ENCODE assay signal across 9 mouse cellular contexts in genomic region chr11:74468195-74468594, GRCm38 (mm10).
A peak's percentile ranks its signal among the peaks of the same experiment; 100 is the strongest.
DNase-seq lines count a peak whose midpoint lies in the region; ATAC-seq and TF ChIP-seq lines count a peak whose summit lies in the region.
"Had no signal": no experiment of that assay in that cellular context is flagged by ENCODE, and none has a peak within 500 bp of the region (broad histone marks: within the 10 kb centered on the region; RNA-seq: fewer than 3 reads in every experiment).

No protein-coding gene starts in this region.

- H3K36me3 ChIP-seq in heart, embryonic 13.5 days = no peaks in the 10 kb centered on the region
- no peaks in the 10 kb centered on the region for H3K36me3 ChIP-seq in embryonic facial prominence, embryonic 10.5 days (replicated peaks)
- no peaks in the 10 kb centered on the region for H3K36me3 ChIP-seq in hindbrain, embryonic 12.5 days
- no peaks in the 10 kb centered on the region for H3K36me3 ChIP-seq in myocyte (ENCODE audit: control insufficient read depth, insufficient read depth)

- H3K27me3 ChIP-seq in heart, embryonic 13.5 days (replicated peaks) = no peaks in the 10 kb centered on the region
- H3K27me3 ChIP-seq in embryonic facial prominence, embryonic 10.5 days (replicated peaks; ENCODE audit: low read depth, poor library complexity, severe bottlenecking) = no peaks in the 10 kb centered on the region
- no peaks in the 10 kb centered on the region for H3K27me3 ChIP-seq in hindbrain, embryonic 12.5 days
- H3K27me3 ChIP-seq in myocyte (ENCODE audit: control insufficient read depth, insufficient read depth, insufficient read length) = no peaks in the 10 kb centered on the region

- 0 out of 2 replicates have a peak overlapping the region, but pooled peaks have one; percentile 37 for H3K9ac ChIP-seq in heart, embryonic 13.5 days
- H3K9ac ChIP-seq in hindbrain, embryonic 12.5 days = no peak overlapping the region

- no peaks in the 10 kb centered on the region for H3K9me3 ChIP-seq in heart, embryonic 13.5 days
- no peaks in the 10 kb centered on the region for H3K9me3 ChIP-seq in embryonic facial prominence, embryonic 10.5 days
- H3K9me3 ChIP-seq in hindbrain, embryonic 12.5 days (replicated peaks) = no peaks in the 10 kb centered on the region

- H3K4me1 ChIP-seq in heart, embryonic 13.5 days = peaks cover 42% of the 10 kb centered on the region
- H3K4me1 ChIP-seq in embryonic facial prominence, embryonic 10.5 days = peaks cover 14% of the 10 kb centered on the region
- peaks cover 17% of the 10 kb centered on the region for H3K4me1 ChIP-seq in hindbrain, embryonic 12.5 days

- H3K4me2 ChIP-seq in heart, embryonic 13.5 days = peak overlapping the region; percentile 31
- no peak overlapping the region for H3K4me2 ChIP-seq in hindbrain, embryonic 12.5 days (replicated peaks)
- no peak overlapping the region for H3K4me2 ChIP-seq in myocyte (ENCODE audit: low read depth)

- no peak for DNase-seq in heart, adult 18-20 months
- peak; percentile 13 for DNase-seq in embryonic facial prominence, embryonic 10.5 days (ENCODE audit: low spot score)
- DNase-seq in T-cell, adult 2 months (ENCODE audit: low spot score) = no peak
- DNase-seq in cerebellum, postnatal 25 days = no peak
- no peak for DNase-seq in spleen, postnatal 10 days (ENCODE audit: low spot score in 2 of 2)
- DNase-seq: kidney, adult 11 months had no signal

- WGBS in heart, embryonic 13.5 days = 13% methylated on average over 6 of the region's 6 CpGs
- 49% methylated on average over 6 of the region's 6 CpGs for WGBS in embryonic facial prominence, embryonic 10.5 days
- 21% methylated on average over 6 of the region's 6 CpGs for WGBS in hindbrain, embryonic 12.5 days

- no peak overlapping the region for H3K4me3 ChIP-seq in heart, embryonic 13.5 days
- no peak overlapping the region for H3K4me3 ChIP-seq in embryonic facial prominence, embryonic 10.5 days
- H3K4me3 ChIP-seq in hindbrain, embryonic 12.5 days = no peak overlapping the region
- H3K4me3 ChIP-seq in myocyte = no peak overlapping the region

- peak overlapping the region; percentile 75 for H3K27ac ChIP-seq in heart, embryonic 13.5 days (replicated peaks)
- no peak overlapping the region for H3K27ac ChIP-seq in embryonic facial prominence, embryonic 10.5 days (replicated peaks)
- peak overlapping the region; percentile 57 for H3K27ac ChIP-seq in hindbrain, embryonic 12.5 days

- no peaks in the 10 kb centered on the region for H3K79me2 ChIP-seq in myocyte (ENCODE audit: control insufficient read depth, insufficient read depth)

- TF ChIP-seq POLR2A in myocyte (IDR thresholded peaks at IDR 0.05; ENCODE audit: insufficient read length, low read depth) = no peak

- no peak overlapping the region for H3ac ChIP-seq in myocyte (ENCODE audit: control insufficient read depth, insufficient read length)

- ATAC-seq in heart, embryonic 13.5 days (ENCODE audit: extremely low read depth, insufficient number of reproducible peaks, low FRiP score, low TSS enrichment) = 0 out of 2 replicates have a peak, but pooled peaks have one; percentile 20
- peak; percentile 75 for ATAC-seq in hindbrain, embryonic 12.5 days (ENCODE audit: low FRiP score)

TF ChIP-seq in myocyte, 11 proteins besides CTCF, POLR2A, EP300 and RAD21:
- TF ChIP-seq MYOD1 (IDR thresholded peaks at IDR 0.05; ENCODE audit: control insufficient read depth in 1 of 3, insufficient read length in 2 of 3, low read depth in 2 of 3) (peak in 2 of 3 experiments; percentile 46 to 73), USF1 (IDR thresholded peaks at IDR 0.05; ENCODE audit: low read depth) (no peak), CEBPB (IDR thresholded peaks at IDR 0.05; ENCODE audit: insufficient read depth, poor library complexity, severe bottlenecking) (no peak), TCF12 (IDR thresholded peaks at IDR 0.05; ENCODE audit: insufficient read depth, poor library complexity, severe bottlenecking) (peak; percentile 81), E2F4 (IDR thresholded peaks at IDR 0.05; ENCODE audit: insufficient read depth) (no peak), MAX (IDR thresholded peaks at IDR 0.05; ENCODE audit: low read depth) (no peak), MYOG (IDR thresholded peaks at IDR 0.05; ENCODE audit: control insufficient read depth in 1 of 3, insufficient read depth in 1 of 3, insufficient read length in 2 of 3, low read depth in 2 of 3) (peak; percentile 49 to 90 (median 64)), TCF3 (IDR thresholded peaks at IDR 0.05; ENCODE audit: insufficient read length, low read depth) (peak; percentile 58), SRF (IDR thresholded peaks at IDR 0.05; ENCODE audit: control insufficient read depth, insufficient read length, low read depth) (no peak)
